Mouse (Mus musculus): ENCODE measurements around the gene E2f8.

DNA sequence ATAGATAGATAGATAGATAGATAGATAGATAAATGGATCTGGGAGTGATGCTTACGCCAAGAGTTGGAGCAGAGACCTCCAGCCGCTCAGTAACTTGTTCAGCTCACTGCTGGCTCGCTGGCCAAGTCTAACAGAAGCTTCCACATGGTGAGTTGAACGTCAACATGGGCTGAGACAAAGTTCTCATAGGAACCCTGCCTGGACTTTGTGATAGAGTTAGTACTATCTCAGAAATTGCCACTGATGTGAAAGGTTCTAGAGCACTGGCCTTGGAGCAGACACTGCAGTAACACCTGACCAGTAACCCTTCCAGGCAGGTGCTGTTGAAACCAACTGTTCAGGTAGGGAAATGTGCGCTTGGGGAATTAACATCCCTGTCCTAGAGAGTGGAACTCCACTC lies 37.9 kb downstream of the E2f8 start:
- TF ChIP-seq CTCF (conservative IDR thresholded peaks at IDR 0.05; ENCODE audit: low read length) (no peak), POU5F1 (IDR thresholded peaks at IDR 0.05; ENCODE audit: borderline replicate concordance, low read length) (no peak), NANOG (IDR thresholded peaks at IDR 0.05; ENCODE audit: borderline replicate concordance, low read length) (no peak)
